Mouse (Mus musculus) left cerebral cortex, postnatal 10 days (tissue): ENCODE measurements at regions not wholly inside any gene's neighbourhood (a gene's known extent, or its start where the extent isn't known, plus 50 kb on each side); places are given as distances from the start of the nearest gene placed in this dataset.
A peak's percentile ranks its signal among the peaks of the same experiment; 100 is the strongest.

Experiments used
- DNase-seq, 2 experiments: peaks; one replicate each; pipeline ENCODE4 v3.0.0; 2021 to 2022; ENCODE audit warnings: low spot score in 2 of 2, mixed read lengths in 1 of 2; ENCODE audit errors: extremely low spot score in 1 of 2
- intact Hi-C: fragments of 180-260 bp; cut with DNase I; formaldehyde crosslinking; loops from one replicate; pipeline ENCODE4 v1.15.1; 2025

DNA sequence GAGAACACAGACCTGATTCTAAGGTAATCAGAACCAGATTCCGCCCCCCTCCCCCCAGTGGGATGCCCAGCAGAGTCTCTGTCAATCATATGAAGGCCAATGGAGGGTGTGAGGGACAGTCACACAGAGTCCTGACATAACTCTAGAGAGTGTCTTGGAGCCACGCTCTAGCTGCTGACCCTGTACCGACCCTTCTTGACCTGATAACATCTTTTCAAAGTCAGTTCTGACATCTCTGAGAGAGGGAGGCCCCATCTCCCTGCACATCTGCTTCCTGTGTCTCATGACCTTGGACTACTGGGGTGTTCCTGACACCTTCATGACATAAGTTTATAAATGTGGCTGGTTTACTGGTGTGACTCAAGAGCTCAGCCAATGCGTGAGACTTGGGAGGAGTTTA lies 236.1 kb upstream of the Mphosph6 start:
- no peak for DNase-seq
- intact Hi-C loops, result no loop called here

DNA sequence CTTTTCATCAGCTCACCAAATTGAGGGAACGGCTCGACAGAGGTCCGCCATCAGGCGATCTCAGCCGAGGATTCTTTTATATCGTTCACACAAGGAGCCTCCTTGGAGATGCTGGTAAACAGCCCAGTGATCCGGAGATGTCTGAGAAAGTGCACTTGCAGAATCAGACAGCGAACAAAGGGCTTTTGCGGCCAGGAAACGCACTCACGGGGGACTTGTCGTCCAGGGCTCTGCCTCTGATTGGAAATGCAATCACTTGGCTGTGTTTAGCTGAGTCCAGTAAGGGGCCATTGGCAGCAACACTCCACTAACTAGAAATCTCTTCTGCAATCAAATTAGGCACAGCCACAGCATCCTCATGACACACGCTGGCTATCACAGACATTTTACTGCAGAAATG lies 232.3 kb upstream of the Mphosph6 start:
- intact Hi-C loops, result no loop called here
- no peak for DNase-seq

DNA sequence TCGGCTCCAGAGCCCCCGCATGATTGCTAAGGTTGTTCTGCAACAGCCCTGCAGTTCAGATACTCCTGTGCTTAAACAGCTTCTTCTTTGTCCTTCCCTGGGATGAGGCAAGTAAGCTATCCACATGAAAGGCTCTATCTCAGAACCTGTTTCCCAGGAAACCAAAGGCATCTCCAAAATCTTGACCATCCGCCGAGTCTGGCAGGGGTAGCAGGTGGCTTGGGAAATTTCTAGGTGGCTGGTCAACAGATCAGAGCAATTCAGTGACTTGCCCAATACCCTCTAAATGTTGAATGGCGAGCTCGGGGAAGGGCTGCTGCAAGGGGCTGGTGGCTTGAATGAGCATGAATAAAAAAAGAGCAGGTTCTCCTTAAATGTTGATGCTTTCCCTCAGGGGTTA lies 229.7 kb upstream of the Mphosph6 start:
- DNase-seq, result no peak
- intact Hi-C loops, result no loop called here

DNA sequence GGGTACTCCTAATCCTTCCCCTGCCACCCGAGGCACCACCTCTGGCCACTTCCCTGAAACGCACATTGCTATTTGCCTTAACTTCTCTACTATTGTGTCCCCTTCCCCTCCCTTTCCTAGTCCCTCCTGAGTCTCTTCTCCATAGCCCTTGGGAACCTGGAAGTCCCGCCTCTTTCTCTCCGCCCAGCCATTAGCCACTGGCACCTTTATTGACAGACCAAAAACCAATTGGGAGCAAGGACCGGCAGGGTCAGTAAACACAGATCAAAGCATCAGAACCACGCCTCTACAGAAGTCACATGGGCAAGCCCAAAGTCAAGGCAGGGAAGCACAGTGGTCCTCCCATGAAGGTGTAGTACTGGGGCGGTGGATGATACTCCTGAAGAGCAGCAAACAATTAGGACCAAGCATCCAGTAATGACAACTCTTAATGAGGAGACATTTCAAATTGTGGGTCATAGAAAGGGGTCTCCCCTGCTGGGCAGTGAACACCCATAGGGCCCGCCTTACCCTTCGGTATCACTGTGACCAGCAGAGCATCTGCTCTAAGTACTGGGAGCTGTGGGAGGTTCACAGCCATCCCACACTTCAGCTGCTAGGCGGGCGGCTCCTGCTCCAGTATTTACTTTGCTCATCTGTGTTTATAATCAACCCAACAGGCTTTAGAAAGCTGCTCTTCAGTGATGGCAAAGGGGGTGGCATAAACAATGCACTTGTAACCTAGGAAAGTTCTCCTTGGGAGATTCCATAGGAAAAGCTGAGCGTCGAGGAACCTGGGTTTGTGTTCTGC lies 226.5 kb upstream of the Mphosph6 start:
- no peak for DNase-seq
- intact Hi-C loops, result no loop called here

DNA sequence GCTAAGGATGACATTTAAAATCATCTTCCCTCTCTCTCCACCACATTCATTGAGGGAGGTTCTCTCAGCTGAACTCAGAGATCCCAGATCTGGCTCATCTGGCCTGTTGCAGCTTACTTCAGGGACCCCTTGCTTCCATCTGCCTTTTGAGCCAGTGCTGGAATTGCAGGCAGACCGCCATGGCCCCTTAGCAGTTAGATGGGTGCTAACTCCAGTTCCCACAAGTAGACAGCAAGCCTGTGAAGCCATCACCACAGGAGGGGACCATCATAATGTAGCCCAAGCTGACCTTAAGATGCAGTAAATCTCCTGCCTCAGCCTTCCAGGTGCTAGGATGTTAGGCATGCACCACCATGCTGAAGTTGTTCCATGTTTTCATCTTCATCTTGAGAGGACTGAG lies 221.7 kb upstream of the Mphosph6 start:
- no peak for DNase-seq
- intact Hi-C loops, result no loop called here

DNA sequence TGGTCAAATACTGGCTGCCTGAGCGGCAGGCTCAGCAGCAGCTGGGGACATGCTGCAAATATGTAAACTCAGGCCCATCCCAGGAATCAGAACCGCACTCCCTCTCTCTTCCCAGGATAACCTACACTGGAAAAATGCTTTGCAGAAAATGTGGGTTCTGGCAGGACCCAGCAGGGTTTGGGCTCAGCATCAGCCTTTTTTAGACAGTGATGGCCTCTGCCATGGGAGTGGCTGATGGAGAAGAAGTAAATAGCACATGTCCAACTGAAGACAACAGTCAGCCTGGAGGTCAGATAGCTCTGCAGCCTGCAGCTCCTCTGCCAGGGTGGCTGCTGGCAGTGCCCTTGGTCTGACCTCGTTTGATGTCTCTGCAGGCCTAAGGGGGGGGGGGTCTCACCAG lies 220.2 kb upstream of the Mphosph6 start:
- intact Hi-C loops, result no loop called here
- no peak for DNase-seq

DNA sequence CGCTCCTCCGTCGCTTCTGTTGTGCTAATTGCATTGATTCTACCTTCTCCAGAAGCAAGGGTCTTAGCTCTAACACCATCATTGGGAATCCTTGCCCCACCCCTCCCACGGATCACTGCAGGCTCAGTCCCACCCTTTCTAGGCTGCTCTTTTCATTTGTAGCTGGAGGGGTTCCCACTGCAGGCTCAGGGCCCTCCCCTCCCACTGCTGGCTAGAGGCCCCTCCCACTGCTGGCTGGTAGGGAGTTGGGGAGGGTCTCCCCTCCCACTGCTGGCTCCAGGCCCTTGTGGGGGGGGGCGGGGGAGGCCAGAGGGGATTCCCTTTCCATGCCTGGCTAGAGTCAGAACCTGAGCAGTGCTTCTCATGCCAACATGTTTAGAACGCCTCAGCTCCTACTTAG lies 215.5 kb upstream of the Mphosph6 start:
- intact Hi-C loops, result no loop called here
- no peak for DNase-seq

DNA sequence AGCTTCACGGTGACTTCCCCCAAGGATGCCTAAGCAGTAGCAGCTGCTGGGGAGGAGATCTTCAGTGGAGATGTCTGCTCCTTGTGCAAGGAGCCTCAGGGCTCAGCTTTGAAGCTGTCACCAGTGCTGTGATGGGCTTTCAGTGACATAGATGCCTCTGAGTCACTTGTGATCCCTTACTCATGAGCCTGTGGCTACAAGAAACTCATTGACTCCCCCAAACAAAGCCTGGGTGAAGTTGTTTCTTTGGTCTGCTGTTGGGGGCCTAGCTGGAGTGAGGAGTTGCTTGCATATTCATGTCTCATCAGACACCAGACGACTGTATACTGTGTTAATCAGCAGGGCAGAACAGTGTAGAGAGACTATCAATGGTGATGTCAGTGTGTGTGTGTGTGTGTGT lies 203.4 kb upstream of the Mphosph6 start:
- no peak for DNase-seq
- intact Hi-C loops, result no loop called here

DNA sequence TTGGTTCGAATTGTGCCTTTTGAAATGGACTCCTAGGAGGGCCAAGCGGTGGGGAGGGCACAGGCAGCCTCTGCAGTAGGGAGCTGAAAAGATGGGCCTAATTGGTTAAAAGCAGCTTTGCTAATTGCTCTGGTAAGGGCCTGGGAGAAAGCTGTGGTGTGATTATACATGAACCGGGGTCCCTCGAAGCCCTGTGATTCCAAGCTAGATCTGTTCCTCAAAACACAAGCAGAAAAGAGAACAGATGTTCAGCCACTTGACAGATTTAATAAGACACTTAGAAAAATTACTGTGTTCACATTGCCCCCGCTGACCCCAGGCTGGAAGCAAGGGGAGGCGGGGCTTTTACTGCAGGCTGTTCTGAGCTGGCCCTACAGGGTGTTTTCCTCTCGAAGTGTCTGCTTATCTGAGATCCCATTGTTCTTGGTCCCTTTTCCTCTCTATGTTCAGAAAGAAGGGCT lies 202.7 kb upstream of the Mphosph6 start:
- intact Hi-C loops, result no loop called here
- DNase-seq, result no peak

DNA sequence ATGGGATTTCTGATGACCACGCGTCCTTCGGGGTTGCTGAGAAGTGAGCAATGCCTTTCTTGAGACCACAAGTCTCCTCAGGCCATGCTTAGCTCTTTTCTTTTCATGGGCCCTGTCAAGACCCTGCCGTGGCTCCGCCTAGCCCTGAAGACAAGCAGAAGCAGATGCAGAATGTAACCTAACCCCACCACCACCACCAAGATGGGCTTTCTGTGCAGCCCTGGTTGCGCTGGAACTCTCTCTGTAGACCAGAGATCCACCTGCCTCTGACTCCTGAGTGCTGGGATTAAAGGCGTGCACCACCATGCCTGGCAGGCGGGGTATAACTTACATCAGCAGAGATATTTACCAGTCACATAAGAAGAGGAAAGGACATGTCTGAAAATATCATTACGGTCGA lies 199.4 kb upstream of the Mphosph6 start:
- no peak for DNase-seq
- intact Hi-C loops, result no loop called here

DNA sequence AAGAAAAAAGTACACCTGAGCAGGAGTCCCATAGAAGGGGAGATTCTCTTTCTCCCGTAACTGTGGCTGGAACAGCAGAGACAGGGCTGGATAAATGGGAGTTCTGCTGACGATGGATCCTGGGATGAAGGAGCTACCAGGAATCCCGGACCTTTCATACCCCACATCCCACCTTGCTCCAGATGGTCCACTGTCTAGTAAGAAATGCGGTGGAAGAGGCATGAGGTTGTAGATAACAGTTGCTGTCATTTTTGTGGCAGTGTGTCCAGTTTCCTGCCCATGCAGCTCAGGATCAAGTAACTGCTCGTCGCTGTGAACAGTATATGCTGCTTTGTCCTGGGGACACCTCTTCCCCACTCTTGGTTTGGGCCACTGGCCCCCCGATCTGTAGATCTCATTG lies 190.1 kb upstream of the Mphosph6 start:
- intact Hi-C loops, result no loop called here
- DNase-seq, result no peak

DNA sequence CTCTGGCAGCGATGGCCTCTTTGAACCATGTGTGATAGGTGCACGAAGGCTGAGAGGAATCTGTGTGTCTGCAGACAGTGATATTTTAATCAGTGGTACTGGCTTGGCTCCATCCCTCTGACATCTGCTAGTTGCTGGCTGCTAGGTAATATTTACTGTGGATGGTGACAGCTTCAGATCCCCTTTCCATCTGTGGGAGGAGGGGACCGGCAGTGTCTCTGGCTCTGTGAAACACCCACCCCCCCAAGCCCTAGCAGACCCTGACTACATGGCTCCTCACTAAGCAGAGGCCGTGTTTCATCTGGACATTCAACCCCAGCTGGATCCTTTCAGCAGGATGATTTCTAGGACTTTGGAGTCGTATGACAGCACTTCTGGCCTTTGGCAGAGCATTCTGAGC lies 187.0 kb upstream of the Mphosph6 start:
- intact Hi-C loops, result no loop called here
- DNase-seq, result peak in 1 of 2 experiments; percentile 7

DNA sequence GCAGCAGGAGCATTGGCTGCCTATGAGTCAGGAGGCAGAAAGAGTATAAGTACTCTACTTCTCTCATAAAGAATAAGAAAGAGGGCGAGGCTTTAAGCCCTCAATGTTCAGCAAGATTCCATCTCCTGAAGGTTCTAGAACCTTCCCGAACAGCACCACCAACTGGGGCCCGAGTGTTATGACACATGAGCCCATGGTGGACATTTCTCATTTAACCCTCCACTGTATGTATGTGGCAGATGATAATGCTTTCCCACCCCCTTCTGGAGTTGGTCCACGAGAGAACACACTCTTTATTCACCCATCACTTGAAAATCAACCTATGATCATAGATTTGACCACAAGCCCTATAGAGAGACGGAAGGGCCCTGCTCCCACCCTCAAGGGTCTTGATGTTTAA lies 166.6 kb upstream of the Mphosph6 start:
- intact Hi-C loops, result no loop called here
- DNase-seq, result no peak

DNA sequence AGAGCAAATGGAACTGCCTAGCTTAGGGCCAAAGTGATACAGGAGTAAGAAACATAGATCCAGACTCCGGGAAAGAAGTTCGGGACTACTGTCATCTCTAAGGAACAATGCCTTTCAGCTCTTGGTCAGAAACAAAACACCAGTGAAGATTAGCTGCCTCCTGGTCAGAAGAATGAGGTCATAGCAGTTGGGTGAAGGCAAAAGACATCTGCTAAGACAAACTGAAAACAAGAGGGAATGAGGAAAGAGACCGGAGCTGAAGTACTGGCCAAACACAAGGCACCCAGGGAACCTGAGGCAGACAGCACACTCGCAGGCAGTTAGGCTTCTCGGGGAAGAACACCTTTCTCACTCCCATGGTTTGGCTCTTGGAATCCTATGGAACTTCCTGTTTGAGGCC lies 164.8 kb upstream of the Mphosph6 start:
- no peak for DNase-seq
- intact Hi-C loops, result no loop called here

DNA sequence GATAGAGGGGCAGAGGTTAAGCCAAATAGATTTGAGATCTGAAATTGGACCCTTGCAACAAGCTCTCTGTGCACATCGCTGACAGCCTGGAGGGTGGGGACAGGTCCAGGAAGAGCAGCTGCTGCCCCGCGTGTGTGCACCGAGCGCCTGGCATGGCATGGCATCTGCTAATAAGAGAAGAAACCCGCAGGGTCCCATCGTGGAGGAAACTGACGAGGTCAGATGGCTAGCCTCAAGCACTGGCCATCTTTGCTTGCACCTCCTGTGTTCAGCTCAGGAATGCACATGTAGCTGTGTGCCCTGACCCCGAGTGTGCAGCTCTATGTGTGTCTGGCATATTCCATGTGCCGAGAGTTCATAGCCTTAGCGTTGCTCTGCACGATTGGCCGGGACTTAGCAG lies 161.7 kb upstream of the Mphosph6 start:
- no peak for DNase-seq
- intact Hi-C loops, result no loop called here

DNA sequence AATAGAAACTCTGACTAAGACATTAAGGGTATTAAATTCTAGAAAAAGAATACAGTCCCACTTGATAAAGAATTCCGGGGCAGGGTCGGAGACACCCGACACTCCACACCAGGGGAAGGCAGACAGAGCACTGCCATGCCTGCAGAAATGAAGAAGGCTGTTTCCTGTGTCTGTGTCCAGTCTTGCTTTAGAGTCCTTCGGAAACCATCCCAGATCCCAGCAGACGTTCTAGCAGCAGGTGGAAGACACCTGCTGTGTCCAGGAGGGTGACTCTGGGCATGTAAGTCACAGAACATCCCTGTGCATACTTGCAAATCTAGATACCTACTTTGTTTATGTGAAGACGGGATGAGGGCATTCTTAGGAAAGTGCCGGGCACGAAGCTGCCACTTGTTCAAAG lies 160.9 kb upstream of the Mphosph6 start:
- intact Hi-C loops, result no loop called here
- no peak for DNase-seq

DNA sequence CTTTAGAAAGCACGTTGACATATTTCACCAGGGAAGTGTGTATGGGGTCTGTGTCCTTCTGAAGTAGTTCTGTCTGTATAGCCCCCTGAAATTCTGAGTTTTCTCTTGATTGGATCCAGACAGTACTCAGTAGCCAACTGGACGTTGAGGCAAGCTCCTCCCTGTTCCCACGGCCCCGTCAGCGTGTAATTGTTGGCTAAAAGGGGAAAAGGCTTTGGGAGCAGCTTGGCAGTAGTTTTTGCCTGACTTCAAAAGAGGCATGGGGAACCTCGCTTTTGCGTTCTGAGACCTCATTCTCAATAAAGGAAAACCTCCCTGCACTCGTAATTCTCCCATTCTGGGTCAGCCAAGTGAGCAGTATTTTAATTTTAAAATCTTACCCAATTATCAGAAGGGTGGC lies 157.8 kb upstream of the Mphosph6 start:
- DNase-seq, result no peak
- intact Hi-C loops, result no loop called here

DNA sequence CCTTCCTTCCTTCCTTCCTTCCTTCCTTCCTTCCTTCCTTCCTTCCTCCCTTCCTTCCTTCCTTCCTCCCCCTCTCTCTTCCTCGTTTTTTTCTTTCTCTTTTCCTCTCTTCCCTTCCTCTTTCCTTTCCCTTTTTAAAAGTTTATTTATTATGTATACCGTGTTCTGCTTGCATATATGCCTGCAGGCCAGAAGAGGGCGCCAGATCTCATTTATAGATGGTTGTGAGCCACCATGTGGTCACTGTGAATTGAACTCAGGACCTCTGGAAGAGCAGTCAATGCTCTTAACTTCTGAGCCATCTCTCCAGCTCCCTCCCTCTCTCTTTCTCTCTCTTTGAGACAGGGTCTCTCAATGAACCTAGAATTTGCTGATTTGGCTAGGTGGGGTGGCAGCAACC lies 157.2 kb upstream of the Mphosph6 start:
- intact Hi-C loops, result no loop called here
- DNase-seq, result no peak

DNA sequence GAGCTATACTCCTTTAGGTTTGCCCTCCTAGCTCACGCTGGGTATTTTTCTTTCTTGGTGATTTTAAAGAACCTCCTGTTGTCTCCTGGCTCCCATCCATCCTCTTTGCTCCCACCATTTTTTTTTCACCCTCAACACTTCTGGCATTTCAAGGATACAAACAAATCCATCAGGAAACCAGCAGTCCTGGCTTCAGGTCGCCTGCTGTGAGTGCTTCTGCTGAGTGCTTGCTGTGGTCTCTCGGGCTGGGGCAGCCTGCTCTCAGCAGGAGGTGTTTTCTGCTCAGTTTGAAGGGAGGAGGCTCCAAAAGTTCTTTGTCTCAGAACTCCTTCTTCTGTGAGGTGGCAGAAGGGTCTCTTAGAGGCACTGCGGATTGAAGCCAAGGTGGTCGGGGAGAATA lies 149.9 kb upstream of the Mphosph6 start:
- DNase-seq, result no peak
- intact Hi-C loops, result no loop called here

DNA sequence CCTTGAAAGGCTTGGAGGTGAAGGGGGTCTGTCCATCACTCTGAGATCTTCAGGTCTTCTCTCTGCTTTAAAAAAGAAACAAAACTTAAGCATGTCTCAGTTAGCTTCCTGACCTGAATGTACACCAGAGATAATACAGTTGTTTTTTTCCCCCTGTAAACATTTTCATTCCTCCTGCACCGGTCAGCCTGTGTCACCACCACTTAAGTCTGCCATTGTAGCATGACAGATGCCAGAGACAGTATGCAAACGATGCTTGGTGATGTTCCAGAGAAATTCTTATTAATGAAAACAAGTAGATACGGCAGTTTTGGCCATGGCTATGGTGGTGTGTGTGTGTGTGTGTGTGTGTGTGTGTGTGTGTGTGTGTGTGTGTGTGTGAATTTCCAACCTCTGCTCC lies 144.8 kb upstream of the Mphosph6 start:
- no peak for DNase-seq

DNA sequence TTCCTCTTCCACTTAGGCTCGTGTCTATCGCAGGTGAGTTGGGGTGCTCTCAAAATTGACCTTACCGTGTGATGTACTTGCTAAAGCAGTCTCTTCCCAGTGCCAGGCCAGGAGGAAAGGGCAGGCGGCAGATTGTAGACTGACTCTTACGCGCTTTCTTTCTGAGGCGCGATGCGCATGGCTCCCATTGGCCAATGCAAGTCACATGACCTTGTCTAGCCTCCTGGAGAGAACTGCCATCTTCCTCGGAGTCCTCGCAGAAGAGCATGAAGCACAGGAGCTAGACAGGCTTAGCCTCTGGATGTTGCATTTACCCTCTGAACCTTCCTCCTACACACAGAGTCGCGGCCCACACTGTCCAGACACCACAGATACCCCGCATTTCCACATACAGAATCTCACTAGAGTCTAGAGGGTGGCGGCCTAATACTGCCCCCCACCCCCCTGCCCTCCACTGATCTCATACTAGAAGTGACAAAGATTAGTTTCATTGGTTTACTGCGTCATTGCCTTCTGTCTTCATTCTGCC lies 132.9 kb upstream of the Mphosph6 start:
- intact Hi-C loops, result loop anchor here (10.0 kb wide), 1 partner anchor 350 kb away; the partner anchor contains the start of gene Cdh13
- no peak for DNase-seq

More for the DNA sequence above, 144.8 kb upstream of the Mphosph6 start:
- intact Hi-C loops, result no loop called here
